Mouse (Mus musculus): Measurements from ENCODE around the gene Arhgap35.
A peak's percentile ranks its signal among the peaks of the same experiment; 100 is the strongest.
"Not testable (repeated sequence)": the region's sequence is repeated elsewhere in the genome, so short reads cannot be mapped to it uniquely, and the experiment has no call there.

Gene Arhgap35

DNA sequence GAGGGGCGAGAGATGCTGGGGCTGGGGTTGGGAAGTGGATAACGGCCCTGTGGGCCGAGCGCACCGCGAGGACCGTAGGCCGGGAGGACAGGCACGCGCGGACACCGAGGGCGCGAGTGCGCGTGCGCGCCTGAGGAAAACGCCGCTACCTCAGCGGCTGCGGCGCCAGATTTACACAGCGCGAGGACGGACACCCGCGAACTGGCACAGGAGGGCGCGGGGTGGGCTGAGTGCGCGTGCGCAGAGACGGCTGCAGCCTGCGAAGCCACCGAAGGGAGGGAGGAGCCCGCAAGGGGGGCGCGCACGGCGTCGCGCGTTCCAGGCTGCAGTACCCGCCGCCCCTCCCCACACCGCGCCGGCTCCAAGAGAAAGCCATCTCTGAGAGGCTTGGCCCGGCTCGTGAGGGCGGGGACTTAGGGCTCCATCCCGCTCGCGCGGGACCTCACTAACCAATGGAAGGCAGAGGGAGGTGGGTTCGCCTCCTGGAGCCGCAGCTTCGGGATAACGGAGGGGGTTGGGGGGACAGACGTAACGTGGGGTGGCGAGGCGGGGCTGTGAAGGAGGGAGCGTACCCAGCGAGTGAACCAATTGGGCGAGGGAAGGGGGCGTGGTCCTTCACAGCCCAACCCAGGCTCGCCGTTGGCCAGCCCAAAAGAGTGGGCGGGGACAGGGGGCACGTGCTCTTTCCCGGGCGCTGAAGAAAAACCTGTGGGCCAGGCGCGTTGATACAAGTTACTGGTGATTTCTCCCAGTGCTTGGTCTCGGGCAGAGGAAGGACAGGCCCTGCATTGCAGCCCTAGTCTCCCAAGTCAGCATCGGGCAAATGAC, at the start of gene Arhgap35:
TSS of gene Arhgap35 (minus strand) at position 106 of the 828 bp plus-strand sequence.
- peak; percentile 99 for DNase-seq (ENCODE audit: low spot score)

DNA sequence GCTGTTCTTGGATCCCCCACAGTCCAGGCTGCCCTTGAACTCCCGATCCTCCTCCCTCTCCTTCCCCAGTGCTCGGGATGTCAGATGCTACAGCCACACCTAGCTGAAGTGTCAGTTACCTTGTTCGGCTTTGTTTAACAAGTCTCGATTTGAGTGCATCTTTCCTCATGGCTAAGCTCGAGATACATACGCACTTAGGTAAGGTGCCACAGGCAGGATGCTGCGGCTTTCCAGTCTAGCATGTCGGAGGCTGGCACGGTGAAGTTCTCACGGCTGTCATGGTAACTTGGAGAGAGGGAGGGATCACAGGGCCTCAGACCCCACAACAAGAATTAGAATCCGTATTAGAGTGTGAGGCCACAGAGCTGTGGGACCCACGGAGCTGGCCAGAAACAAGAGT, 29.5 kb upstream of the Arhgap35 start:
- no peak for DNase-seq (ENCODE audit: low spot score)

DNA sequence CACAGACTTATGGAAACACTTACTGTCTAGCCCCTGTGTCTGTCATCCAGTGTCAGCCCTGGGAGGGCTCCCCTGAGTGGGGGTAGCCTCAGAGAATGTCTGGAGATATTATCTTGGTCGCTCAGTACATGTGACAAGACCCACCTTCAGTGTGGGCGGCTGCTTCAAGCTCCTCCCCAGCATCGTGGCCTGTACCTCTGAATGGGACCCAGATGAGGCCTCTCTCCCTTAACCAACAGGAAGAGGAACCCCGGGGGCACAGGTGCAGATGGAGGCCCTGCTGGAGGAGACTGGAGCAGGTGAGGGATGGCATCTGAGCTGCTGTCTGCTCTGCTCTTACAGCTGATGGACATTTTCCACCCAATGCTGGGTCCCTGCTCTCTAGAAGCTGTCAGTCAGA, 28.3 kb upstream of the Arhgap35 start:
- not testable (repeated sequence) for DNase-seq (ENCODE audit: low spot score)

DNA sequence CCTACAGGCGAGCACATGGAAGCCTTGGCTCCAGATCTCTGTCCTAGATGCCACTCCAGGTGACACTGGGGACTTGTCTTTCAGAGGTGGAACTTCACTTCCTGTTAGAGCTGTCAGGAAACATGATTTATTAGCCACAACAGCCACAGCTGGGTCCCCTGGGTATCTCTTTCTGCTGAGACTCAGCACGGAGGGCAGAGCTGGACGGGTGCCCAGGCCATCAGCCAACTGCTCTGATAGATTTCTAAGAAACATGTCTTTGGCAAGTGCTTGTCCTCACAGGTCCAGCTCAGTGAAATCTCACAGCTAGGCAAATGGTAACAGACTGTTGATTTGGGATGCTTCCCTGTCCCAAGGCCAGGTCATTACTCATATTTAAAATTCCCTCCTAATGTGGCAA, 24.2 kb upstream of the Arhgap35 start:
- DNase-seq (ENCODE audit: low spot score) = peak; percentile 68

DNA sequence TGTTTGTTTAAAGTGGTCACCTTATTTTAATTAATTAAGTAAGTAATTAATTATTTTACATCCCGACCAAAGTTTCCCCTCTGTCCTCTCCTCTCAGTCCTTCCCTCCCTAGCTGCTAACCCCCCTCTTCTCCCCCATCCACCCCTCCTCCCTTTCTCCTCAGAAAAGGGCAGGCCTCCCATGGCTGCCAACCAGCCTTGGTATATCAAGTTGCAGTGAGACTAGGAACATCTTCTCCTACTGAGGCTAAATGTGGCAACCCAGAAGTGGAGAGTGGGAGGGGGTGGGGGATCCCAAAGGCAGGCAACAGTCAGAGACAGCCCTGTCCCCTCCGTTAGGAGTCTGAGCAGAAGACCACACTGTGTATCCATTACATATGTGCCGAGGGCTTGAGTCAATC, 20.3 kb upstream of the Arhgap35 start:
- DNase-seq (ENCODE audit: low spot score) = no peak

DNA sequence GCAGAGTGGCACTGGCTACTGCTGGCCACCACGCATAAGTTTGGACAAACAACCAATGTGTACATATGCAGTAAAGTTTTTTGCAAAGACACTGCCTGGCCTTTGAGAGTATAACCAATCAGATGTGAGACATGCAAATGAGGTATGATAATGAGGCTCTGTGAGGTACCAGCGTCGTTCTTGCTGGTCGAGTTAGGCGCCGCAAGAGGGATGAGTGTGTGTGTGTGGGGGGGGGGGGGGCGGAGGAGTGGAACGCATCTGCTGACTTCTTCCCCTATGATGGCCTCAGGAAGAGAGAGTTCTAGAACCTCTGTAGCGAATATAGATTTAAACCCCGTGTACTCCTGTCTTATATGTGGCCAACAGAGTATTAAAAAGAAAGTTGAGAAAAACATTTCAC, 19.1 kb upstream of the Arhgap35 start:
- DNase-seq (ENCODE audit: low spot score) = not testable (repeated sequence)

DNA sequence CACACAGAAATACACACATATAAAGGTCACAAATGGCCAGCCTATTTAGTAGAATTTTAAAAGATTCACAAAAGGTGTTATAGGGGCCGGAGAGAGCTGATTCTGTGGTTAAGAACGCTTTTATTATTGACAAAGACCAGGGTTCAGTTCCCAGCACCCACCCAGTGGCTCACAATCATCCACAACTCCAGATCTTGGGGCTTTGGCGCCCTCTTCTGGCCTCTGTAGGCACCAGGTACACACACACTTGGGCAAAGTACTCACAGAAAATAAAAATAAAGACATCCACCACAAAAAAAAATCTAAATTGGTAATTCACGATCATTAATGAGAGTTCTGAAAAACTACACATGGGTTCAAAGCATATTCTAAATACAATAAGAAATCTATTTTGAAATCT, 17.1 kb upstream of the Arhgap35 start:
- no peak for DNase-seq (ENCODE audit: low spot score)

DNA sequence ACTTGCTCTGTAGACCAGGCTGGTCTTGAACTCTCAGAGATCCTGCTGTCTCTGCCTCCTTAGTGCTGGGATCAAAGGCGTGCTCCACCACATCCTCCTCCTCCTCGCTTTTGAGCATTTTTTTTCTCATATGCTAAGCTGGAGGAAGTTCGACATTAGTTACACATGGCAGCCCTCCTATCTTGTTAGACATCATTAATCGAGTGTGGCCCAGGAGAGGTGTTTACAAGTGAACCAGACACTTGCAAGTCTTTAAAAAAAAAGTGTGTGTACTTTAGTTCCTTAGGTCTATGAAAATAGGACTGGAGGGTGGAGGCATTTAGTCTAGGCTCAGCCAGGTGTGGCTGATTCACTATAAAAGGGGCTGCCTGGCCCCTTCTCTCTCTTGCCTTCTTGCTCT, 16.2 kb upstream of the Arhgap35 start:
- DNase-seq (ENCODE audit: low spot score) = no peak

DNA sequence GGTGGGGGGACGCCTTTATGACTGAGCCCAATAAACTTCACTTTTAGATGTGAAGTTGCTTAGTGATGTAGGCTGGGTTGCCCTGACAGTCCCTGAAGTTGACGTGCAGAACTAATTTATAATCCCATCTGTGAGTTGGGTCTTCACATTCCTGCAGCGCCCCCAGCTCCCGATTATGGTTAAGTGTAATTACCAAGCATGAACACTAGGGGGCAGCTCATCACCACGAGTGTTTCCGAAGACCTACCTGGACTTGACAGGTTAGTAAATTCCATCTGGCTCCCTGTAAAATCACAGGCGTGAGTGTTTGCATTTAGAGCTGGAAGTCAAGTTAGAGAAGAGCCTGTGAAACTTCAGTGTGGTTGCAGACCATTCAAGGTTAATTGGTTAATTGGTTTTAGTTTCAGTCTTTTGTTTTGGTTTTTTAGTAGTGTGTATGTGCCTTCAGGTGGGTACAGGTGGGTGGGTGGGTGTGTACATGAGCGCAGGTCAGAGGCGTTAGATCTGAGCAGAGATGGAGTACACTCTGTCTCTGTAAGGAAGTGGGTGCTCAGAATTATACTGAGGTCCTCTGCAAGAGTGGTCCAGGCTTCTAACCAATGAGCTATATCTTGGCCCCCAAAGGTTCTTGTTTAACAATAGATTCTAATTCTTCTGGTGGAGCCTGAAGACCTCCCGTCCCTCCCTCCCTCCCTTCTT, 15.0 kb upstream of the Arhgap35 start:
- DNase-seq (ENCODE audit: low spot score) = no peak

DNA sequence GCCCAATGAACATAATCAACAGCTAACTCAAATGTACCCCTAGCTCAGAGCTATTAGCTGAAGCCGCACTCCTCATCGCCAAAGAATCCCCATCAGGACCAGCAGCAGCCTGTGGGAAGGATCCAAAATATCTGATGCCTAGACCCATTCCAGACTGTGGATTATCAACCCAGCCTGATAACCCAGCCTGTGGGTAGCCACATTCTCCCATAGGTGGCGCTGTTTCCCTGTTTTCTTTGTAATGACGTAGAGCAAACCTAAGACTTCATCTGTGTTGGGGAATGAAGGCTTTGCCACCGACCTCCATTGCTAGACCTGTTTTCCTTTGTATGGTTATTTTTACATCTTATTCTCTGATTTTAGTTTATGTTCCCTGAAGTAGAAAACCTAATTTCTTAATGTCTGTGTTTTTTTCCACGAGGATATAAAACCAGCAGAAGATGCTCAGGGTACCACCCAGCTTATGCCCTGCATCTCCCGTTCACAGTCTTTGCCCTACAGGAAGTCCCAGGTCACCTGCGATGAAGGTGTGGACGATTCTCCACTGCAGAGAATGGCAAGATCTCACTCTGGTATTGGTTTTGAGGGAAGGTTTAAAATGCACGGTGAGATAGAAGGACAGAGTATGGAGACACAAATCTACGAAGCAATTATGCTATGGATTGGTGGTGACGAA, 13.4 kb upstream of the Arhgap35 start:
- peak; percentile 26 for DNase-seq (ENCODE audit: low spot score)

DNA sequence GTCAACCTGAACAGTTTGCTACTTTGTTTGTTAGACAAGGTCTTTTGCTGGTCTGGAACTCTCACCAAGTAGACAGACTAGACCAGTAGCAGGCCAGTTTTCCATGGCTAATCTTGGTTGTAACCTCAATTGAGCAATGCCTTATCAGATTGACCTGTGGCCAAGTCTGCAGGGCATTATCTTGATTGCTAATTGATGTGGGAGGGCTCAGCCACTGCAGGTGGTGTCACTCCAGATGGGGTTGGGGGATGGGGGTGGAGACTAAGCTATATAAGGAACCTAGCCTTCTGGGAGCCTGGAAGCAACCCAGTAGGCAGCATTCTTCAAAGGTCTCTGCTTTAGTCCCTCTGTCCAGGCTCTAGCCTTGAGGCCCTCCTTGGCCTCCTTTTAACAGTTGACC, 8.9 kb upstream of the Arhgap35 start:
- DNase-seq (ENCODE audit: low spot score) = no peak

DNA sequence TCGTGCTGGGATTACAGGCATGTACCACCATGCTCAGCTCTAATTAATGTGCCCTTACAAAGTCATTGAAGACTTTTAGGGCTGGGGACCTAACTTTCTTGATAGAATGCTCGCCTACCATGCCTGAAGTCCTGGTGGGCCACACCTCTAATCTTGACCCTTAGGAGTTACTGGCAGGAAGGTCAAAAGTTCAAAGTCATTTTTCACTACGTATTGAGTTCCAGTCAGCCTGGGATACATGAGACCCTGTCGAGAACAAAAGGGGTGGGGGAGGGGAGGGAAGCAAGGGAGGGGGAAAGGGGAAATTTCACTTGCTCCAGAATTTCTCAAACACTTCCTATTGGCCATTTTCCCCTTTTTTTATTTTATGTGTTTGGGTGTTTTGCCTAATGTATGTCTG, 8.3 kb upstream of the Arhgap35 start:
- no peak for DNase-seq (ENCODE audit: low spot score)

DNA sequence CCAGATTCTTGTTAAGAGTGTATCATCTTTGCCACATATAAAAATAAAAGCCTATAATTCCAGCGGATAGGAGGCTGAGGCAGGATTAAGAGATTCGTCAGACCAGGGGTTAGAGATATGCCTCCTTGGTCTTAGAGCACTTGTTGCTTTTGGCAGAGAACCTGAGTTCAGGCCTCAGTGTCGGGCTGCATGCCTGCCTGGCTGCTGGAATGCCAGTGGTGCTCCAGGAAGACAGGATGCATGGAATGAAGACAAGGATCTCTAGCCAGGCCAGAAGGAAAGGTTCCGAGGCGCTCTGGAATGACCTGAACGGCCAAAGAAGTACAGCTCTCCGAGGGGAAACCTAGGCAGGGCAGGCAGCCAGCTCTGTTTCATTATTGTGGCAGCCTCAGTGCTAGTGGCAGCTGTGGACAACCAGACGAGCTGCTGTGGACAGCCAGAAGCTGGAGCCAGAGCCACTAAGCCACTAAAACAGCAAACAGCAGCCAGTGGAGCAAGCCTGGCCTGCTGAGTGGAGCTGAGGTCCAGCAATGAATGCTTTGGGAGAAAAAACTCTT, 6.4 kb upstream of the Arhgap35 start:
- no peak for DNase-seq (ENCODE audit: low spot score)

DNA sequence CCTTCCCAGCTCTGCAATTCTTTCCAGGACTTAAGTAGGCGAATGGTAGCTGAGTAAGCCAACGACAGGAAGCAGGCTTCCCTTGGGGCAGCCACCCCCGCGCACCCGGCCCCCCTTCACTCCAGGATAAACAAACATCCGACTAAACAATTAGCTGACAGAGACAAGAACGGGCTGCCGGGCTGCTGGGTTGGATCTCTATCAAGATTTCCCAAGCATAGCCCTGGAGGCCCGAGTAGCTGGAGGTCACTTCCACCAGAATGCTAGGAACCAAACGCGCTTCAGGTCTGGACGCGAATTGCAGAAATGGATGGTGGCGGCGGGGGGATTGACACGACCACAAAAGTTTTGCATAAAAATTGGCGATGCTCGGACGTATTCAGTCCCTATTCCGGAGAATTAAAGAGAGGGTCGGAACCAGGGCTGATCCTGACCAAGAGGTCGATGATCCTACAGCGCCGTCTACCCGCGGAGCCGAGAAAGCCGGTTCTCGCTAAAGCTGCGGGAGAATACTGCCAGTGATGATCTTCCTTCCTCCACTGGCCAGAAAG, 3.9 kb upstream of the Arhgap35 start:
- peak; percentile 68 for DNase-seq (ENCODE audit: low spot score)

DNA sequence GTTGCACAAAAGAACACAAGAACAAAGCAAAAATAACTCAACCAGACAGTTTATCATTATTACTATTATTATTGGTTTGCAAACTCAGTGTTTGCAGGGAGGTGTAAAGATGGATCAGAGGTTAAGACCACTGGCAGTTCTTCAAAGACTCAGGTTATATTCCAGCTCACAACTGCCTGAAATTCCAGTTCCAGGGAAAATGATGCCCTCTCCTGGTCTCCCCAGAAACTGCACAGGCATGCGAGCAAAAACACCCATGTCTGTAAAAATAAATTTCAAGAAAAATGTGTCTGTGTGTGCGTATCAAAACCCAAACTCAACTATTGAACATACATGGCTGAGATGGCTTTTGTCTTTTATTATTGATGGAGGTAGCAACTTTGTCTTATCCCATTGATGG, 2.3 kb upstream of the Arhgap35 start:
- peak; percentile 55 for DNase-seq (ENCODE audit: low spot score)

DNA sequence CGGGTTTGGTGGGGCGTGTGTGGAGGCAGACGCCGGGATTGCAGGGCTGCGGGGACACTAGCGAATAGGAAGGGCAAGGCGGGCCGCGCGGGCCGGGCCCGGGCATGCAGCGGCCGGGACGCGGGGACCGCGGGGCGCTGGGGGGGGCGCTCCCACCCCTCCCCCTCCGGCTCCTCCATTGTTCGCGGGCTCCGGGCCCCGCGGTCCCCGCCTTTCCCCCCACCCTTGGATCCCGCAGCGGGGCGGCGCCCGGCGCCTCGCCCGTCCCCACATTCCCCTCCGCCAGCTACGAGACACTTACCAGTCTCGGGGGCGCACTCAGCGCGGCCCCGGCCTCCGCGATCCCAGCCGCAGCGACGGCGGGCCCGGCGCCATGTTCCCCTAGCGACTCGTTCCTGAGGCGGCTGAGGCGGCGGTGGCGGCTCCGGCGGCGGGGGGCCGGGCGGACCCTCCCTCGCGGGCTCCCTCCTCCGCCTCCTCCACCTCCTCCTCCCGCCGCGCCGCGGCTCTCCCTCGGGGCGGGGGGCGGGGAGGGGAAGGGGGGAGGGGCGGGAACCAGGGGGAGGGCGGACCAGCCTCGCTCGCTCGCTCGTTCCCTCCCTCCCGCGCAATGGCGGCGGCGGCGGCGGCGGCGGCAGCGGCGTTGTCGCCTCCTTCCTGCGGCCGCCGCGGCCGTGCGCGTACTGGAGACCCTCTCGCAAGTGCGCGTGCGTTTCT, 464 bp downstream of the Arhgap35 start:
- peak; percentile 77 for DNase-seq (ENCODE audit: low spot score)

DNA sequence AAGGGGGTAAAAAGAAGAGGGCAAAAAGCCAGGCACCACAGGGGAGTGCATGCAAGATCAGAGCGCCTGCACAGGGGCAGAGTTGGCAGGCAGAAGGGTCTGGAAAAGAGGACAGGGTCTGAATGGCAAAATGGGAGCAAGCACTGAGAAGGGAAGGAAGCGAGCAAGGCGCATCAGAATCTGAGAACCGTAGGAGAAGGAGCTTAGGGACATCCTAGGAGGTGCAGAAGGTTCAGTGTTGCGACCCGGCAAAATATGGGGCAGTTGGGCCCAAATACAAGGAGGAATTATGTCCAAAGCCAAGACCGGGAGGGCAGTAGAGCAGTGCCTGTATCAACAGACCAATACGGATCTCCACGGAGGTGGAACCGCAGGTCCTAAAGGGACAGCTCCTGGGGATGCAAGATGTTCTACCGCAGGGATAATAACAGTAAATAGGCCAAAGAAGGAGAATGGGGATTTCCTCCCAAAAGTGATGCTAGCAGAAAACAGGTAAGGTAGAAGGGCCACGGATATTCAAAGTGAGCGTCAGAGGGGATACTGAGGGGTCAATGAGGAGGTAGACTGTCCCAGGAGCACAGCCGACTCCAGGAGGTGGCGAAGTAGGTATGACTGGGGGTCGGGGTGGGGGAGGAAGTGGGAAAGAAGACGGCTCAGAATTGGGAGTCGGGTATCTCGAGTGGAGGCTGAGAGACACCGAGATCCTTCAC, 1.2 kb downstream of the Arhgap35 start:
- peak; percentile 8 for DNase-seq (ENCODE audit: low spot score)

DNA sequence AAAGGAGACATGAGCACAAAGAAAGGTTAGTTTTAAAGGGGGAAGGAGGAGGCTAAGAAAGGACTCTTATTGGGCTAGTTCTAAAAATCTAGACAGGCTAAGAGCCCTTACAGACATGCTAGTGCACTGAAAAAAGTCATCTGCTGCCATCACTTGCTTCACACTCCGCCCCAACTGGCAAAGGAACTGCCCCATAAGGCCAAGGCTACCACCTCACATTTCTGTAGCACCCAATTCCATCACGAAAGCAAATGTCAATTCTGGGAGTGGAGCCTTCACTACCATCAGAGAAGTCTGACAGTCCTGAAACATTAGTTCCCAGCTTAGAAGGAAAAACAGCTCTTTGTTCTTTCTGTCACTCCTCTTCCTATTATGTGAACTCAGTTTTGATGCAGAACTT, 4.4 kb downstream of the Arhgap35 start:
- DNase-seq (ENCODE audit: low spot score) = no peak

DNA sequence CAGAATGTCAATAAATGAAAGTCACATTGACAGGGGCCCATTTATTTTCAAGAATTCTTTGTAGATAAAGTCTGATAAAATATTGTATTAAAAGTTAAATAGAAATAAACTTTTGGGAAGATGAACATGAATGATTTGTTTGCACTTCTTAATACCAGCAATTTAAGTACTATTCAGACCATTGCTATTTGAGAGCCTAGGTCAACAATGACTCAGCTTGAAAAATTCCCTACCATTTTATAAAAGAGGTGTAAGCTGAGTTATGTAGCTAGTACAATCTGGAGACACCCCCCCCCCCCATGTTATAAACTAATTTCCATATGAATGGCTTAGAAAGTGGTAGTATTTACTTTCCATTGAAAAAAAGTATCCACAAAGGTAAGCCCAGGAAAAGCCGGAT, 5.8 kb downstream of the Arhgap35 start:
- DNase-seq (ENCODE audit: low spot score) = no peak

DNA sequence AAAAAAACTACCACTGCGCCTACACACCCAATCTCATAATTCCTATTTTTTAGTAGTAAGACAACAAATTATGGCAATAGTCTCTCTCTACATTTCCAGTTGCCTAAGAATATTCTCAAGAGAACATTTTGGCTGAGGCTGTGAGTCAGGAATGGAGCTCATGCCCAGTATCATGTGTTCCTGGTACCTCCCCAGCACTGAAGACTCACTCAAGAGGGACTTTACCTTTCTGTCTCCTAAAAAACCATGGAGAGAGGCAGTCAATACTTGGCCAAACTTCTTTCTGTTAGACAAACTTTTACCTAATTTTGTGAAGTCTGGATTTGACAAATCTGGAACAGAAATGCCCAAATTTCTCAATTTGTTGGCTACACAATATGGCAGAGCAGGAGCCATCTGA, 6.7 kb downstream of the Arhgap35 start:
- DNase-seq (ENCODE audit: low spot score) = no peak

DNA sequence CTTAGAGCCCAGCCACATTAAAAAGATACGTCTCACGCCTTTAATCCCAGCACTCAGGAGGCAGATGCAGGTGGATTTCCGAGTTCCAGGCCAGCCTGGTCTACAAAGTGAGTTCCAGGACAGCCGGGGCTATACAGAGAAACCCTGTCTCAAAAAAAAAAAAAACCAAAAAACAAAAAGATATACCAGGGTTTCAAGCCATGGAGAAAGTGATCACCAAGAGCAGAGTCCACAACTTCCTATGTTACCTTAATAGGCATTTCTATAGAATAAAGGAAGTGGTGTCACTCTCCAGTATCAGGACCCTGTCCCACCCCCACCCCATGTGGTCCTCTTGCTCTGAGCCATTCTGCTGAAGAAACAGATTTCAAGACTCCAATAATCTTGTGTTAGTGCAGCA, 8.0 kb downstream of the Arhgap35 start:
- DNase-seq (ENCODE audit: low spot score) = not testable (repeated sequence)

Data from ovary, postnatal 36 days (tissue).